Mouse (Mus musculus) G1E (cell line): ENCODE results near the gene Psmd12. TPM values are rescaled to one million over a fixed set of nuclear protein-coding genes. Genes with fewer than 3 reads are reported as not detected.

Experiments
- ATAC-seq: 2 replicates; pipeline ENCODE4 v1.8.0; 2016; ENCODE audit warnings: mild to moderate bottlenecking; ENCODE audit not compliant: insufficient number of reproducible peaks, poor library complexity, low FRiP score, severe bottlenecking; ENCODE audit errors: extremely low read depth
- DNase-seq: peaks from one replicate; pipeline ENCODE4 v3.0.0; 2012; ENCODE audit warnings: low spot score
- H3K27me3 ChIP-seq: 2 replicates; pipeline ENCODE4 v1.6.1; 2012; ENCODE audit warnings: mild to moderate bottlenecking, low read length, inconsistent platforms; ENCODE audit not compliant: insufficient read depth
- H3K36me3 ChIP-seq: replicated peaks from 2 replicates; pipeline ENCODE3; 2012; ENCODE audit warnings: mild to moderate bottlenecking, inconsistent platforms
- H3K4me1 ChIP-seq: 2 replicates; pipeline ENCODE4 v1.6.1; 2012; ENCODE audit warnings: low read depth, low read length, inconsistent platforms, mixed read lengths; ENCODE audit not compliant: insufficient read depth
- H3K4me3 ChIP-seq: 2 replicates; pipeline ENCODE4 v1.5.1; 2012; ENCODE audit warnings: low read depth, mild to moderate bottlenecking, inconsistent platforms, low read length, moderate library complexity, mixed read lengths
- H3K9me3 ChIP-seq: replicated peaks from 2 replicates; pipeline ENCODE4 v1.6.1; 2012; ENCODE audit warnings: inconsistent platforms
- CTCF ChIP-seq: IDR thresholded peaks from 2 replicates; pipeline ENCODE4 v1.5.1; 2012; ENCODE audit warnings: low read depth, low read length, inconsistent platforms, mixed read lengths
- GATA1 ChIP-seq: IDR thresholded peaks from 2 replicates; pipeline ENCODE4 v1.6.1; 2012; ENCODE audit warnings: borderline replicate concordance, low read length, inconsistent platforms, mixed read lengths
- GATA2 ChIP-seq: IDR thresholded peaks from 2 replicates; pipeline ENCODE4 v1.6.1; 2012; ENCODE audit warnings: low read depth, low read length, inconsistent platforms, borderline replicate concordance
- POLR2AphosphoS5 ChIP-seq: IDR thresholded peaks from 2 replicates; pipeline ENCODE4 v1.6.1; 2012; ENCODE audit warnings: low read depth, low read length, inconsistent platforms; ENCODE audit not compliant: insufficient replicate concordance
- TAL1 ChIP-seq: conservative IDR thresholded peaks from 2 replicates; pipeline ENCODE4 v1.6.1; 2012; ENCODE audit warnings: low read depth, low read length, inconsistent platforms, mixed read lengths
- polyA plus RNA-seq: library from polyadenylated mRNA; stranded (reverse); fragments of >175 nt; gene quantifications from 2 replicates; pipeline ENCODE4 v1.2.3, GENCODE M21; 2012
- total RNA-seq, 2 experiments: library from RNA; stranded (forward) in 1 of 2; stranded (reverse) in 1 of 2; fragments of 200-1000 nt in 1 of 2; fragments of >200 nt in 1 of 2; fragmentation: Nextera tagmentation in 1 of 2; gene quantifications; 2 replicates each; pipeline ENCODE4 v1.2.3; 2014 to 2017

Gene Psmd12
- 77.4 and 90.2 TPM in 2 replicates for total RNA-seq (2014; fragmentation: Nextera tagmentation)
- total RNA-seq (2017), result 116 and 121 TPM in 2 replicates
- 31.4 and 39.1 TPM in 2 replicates for polyA plus RNA-seq

GRCm38 (mm10) chr11:107479053-107479861, at the start of gene Psmd12:
Psmd12 (plus strand) TSS chr11:107479484.
- Histone ChIP-seq H3K36me3 (peaks cover 25% of the 10 kb centered on the region), H3K4me3 (peak within 1 kb of the TSS; percentile 99), H3K9me3 (no peaks in the 10 kb centered on the region), H3K27me3 (no peaks in the 10 kb centered on the region), H3K4me1 (peaks cover 33% of the 10 kb centered on the region)
- DNase-seq, result peak; percentile 74
- ATAC-seq, result peak; percentile 97
- TF ChIP-seq GATA1 (no peak), CTCF (no peak), POLR2AphosphoS5 (no peak), GATA2 (no peak), TAL1 (no peak)

GRCm38 (mm10) chr11:107431197-107431965, 47.9 kb upstream of the Psmd12 start:
- ATAC-seq (no peak), DNase-seq (no peak)
- Histone ChIP-seq H3K9me3 (no peaks in the 10 kb centered on the region), H3K27me3 (no peaks in the 10 kb centered on the region), H3K36me3 (peaks cover 70% of the 10 kb centered on the region), H3K4me1 (peaks cover 23% of the 10 kb centered on the region), H3K4me3 (no peak overlapping the region)
- no peak for TF ChIP-seq TAL1
- TF ChIP-seq POLR2AphosphoS5, result no peak
- no peak for TF ChIP-seq GATA2

- DNase-seq (no peak), ATAC-seq (no peak)
- H3K4me3 ChIP-seq, result no peak overlapping the region
- H3K9me3 ChIP-seq, result no peaks in the 10 kb centered on the region
- peaks cover 56% of the 10 kb centered on the region for H3K36me3 ChIP-seq
- H3K4me1 ChIP-seq, result peaks cover 42% of the 10 kb centered on the region
- no peak for TF ChIP-seq TAL1
- no peaks in the 10 kb centered on the region for H3K27me3 ChIP-seq
Observed at GRCm38 (mm10) chr11:107435776-107436449, 43.4 kb upstream of the Psmd12 start.

GRCm38 (mm10) chr11:107437723-107438122, 41.6 kb upstream of the Psmd12 start:
- Histone ChIP-seq H3K27me3 (no peaks in the 10 kb centered on the region), H3K36me3 (peaks cover 57% of the 10 kb centered on the region), H3K4me1 (peaks cover 38% of the 10 kb centered on the region), H3K9me3 (no peaks in the 10 kb centered on the region), H3K4me3 (no peak overlapping the region)
- ATAC-seq (no peak), DNase-seq (no peak)
- TF ChIP-seq CTCF, result no peak
- TF ChIP-seq GATA2, result no peak
- no peak for TF ChIP-seq POLR2AphosphoS5
- TF ChIP-seq GATA1, result no peak
- no peak for TF ChIP-seq TAL1

- ATAC-seq (no peak), DNase-seq (no peak)
- H3K4me1 ChIP-seq, result peaks cover 34% of the 10 kb centered on the region
- no peak overlapping the region for H3K4me3 ChIP-seq
- no peaks in the 10 kb centered on the region for H3K27me3 ChIP-seq
- peaks cover 57% of the 10 kb centered on the region for H3K36me3 ChIP-seq
- TF ChIP-seq POLR2AphosphoS5 (no peak), CTCF (no peak), GATA1 (no peak), TAL1 (no peak), GATA2 (no peak)
- no peaks in the 10 kb centered on the region for H3K9me3 ChIP-seq
Observed at GRCm38 (mm10) chr11:107438140-107438539, 41.1 kb upstream of the Psmd12 start.

GRCm38 (mm10) chr11:107441050-107441449, 38.2 kb upstream of the Psmd12 start:
- DNase-seq (no peak), ATAC-seq (no peak)
- no peaks in the 10 kb centered on the region for H3K27me3 ChIP-seq
- H3K4me3 ChIP-seq, result no peak overlapping the region
- H3K36me3 ChIP-seq, result peaks cover 51% of the 10 kb centered on the region
- H3K4me1 ChIP-seq, result peaks cover 47% of the 10 kb centered on the region
- TF ChIP-seq GATA1 (no peak), GATA2 (no peak), CTCF (no peak)
- no peaks in the 10 kb centered on the region for H3K9me3 ChIP-seq
